Mouse (Mus musculus): ENCODE data around the gene Pparg.

Pparg gene

DNA sequence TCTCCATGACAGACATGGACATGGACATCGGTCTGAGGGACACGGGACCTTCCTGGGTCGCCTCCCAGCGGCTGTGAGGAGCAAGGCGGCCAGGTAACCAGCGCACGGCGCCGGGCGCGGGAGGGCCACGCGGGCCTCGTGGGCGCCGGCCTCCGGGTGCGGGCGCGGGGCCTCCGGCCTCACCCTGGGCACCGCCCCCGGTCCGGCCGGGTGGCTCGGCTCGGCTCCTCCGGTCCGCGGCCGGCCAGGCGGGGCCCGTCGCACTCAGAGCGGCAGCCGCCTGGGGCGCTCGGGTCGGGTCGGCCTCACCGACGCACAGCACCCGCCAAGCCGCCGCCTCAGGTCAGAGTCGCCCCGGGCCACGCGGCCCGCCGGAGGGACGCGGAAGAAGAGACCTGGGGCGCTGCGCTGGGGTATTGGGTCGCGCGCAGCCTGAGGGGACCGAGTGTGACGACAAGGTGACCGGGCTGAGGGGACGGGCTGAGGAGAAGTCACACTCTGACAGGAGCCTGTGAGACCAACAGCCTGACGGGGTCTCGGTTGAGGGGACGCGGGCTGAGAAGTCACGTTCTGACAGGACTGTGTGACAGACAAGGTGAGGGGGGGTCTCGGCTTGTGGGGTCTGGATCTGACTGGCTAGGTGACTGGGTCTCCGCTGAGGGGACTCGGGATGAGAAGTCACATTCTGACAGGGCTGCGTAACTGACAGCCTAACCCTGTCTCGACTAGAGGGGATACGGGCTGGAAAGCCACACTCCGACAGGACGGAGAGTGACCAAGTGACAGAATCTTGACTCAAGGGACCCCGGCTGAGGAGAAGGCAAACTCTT lies at the start of gene Pparg:
Gene Pparg (plus strand): TSS at position 176 of the 830 bp plus-strand sequence.
- peak; percentile 74 for DNase-seq (ENCODE audit: low spot score)

DNA sequence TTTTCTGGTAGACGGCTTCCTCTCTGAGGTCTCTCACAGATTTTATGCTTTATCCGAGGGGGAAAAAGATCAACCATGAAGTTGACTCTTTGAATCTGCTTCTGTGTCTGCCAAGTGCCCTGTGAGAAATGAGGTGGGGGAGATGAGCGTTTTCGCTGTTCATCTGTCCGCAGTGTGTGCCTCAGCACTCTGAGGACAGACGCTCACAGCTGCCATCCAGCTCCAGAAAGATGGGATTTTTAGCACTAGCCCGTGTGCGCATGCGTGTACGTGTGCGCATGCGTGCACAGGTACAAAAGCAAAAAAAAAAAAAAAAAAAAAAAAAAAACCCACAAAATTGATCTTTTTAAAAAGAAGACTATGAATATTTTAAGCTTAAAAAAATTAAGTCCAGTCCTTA lies 48.0 kb upstream of the Pparg start:
- DNase-seq (ENCODE audit: low spot score) = no peak

DNA sequence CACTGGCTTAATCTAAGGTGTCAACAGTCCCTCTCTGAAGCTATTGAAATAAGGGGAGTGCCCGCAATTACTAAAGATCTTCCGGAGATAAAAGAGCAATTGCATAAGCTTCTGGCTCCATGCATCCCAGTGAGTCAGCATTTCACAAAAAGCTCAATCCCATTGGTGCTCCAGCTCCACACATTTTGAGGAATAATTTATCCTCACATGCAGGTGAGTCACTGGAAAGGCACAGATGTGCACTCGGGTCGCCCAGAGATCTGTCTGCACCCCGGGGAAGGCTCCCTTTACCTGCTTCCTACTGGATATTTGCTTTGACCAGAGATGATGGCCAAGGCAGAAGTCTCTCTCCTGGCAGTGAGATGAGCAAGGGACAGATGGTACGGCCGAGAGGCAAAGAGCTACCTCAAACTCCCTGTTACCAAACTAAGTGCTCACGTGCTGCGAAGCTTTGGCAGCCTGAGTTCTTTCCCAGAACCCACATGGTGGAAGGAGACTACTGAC lies 47.5 kb upstream of the Pparg start:
- no peak for DNase-seq (ENCODE audit: low spot score)

DNA sequence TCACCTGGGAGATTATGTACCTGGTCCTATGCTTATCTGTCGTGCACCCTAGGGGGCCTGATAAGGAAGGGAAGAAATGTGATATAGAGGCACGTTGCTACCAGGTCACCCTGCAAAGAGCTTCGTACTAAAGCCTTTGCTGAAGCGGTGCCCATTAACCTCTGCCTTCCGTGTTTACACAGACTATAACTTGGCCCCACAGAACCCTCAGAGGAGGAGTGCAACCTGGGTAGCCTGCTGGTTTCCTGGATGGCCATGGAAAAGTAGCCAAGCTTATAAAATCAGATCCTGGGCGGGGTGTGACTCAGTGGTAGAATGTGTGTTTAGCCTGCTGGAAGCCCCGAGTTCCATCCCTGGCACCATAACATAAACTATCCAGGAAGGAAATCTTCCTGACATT lies 46.8 kb upstream of the Pparg start:
- no peak for DNase-seq (ENCODE audit: low spot score)

DNA sequence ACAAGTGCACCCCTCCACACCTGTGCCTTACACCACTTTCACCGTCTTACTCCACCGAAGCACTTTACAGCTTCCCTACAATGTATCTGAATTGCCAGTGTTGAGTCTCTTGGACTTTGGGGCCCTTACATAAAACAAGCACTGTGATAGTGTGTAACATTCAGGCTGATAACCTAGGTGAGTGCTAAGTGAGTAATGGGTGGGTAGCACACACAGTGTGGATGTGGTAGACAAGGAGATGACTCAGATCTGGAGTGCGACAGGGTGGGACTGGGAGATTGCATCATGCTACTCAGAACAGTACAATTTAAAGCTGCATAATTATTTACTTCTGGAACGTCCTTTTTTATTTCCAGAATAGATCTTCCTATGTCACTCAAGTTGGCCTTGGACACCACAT lies 45.0 kb upstream of the Pparg start:
- no peak for DNase-seq (ENCODE audit: low spot score)

DNA sequence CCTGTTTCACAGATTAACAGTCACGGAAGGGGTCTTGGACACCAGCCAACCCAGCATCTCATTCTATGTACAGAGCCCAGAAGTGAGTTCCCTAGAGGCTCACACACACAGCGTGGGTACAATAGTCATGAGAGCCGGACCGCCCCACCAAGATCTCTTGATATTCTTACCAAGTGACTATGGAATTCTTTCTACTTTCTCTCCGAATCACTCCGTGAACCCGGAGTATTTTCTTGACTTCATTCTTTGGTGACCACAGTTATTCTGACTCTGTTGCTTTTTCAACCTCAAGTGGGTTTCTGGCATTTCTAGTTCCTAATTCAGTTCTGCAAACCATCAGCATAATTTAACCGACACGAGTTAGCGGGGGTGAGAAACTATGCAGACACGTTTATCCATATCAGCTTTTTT lies 43.9 kb upstream of the Pparg start:
- DNase-seq (ENCODE audit: low spot score) = no peak

DNA sequence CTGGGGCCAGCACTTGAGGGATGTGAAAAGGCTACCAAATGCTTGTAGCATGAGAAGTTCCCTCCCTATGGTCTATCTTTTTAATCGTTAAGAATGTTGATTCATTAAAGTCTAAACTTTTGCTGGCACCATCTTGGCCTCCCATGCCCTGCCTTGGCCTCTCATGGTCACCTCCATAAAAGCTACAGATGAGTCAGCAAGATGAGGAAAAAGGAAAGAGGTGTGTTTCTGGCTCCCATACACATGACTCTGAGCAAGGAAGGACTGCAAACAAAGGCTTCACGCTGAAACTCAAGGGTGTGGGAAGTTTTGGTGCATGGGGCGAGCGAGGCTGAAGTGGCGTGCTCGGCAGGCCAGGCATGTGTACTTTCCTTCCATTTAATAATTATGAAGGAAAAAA lies 41.9 kb upstream of the Pparg start:
- no peak for DNase-seq (ENCODE audit: low spot score)

DNA sequence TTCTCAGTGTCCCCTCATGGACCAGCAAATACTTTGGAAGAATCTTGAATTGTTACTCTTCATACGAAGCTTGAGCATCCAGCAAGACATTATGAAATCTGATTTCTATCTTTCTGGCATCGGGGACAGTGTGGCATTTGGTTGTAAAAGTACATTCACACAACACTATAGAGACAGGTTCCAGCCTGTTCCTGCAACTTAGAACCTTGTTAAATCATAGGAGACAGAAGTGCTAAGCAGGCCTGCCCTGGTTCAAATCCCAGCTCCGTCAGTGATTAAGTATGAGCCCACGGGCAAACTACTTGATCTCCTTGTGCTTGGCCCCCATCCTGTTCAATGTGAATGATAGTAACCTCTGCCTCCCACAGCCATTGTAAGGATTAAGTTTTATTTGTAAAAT lies 41.1 kb upstream of the Pparg start:
- no peak for DNase-seq (ENCODE audit: low spot score)

DNA sequence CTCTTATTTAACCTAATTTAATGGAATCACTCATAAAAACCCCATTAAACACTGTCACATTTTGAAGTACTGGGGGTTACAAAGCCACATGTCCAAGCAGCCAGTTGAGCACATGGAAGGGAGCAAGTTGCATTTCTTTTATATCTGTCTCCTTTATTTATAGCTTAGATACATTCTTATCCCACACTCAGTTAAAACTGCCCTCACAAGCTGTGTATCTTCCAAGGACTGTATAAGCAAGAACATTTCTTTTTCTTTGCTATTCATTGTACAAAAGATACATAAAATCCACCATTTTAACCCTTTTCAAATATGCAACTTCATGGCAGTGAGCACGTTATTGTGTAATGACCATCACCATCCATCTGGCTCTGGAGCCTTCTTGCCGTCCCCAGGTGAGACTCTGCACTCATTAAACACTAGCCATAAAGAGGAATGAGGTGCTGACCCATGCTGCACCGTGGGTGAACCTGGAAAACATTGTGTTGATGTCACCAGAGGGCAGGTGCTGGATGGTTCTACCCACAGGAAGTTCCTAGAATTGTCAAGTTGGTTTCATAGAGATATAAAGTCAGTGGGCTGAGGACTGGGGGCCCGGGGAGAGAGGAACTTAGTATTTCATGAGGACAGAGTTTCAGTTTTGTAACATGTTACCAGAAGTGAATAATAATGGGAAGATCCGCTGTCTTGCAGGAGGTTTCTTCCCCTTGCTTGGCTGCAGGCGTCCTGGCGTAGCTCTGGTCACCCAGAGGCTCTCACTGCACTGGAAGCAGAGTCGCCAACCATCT lies 39.6 kb upstream of the Pparg start:
- no peak for DNase-seq (ENCODE audit: low spot score)

DNA sequence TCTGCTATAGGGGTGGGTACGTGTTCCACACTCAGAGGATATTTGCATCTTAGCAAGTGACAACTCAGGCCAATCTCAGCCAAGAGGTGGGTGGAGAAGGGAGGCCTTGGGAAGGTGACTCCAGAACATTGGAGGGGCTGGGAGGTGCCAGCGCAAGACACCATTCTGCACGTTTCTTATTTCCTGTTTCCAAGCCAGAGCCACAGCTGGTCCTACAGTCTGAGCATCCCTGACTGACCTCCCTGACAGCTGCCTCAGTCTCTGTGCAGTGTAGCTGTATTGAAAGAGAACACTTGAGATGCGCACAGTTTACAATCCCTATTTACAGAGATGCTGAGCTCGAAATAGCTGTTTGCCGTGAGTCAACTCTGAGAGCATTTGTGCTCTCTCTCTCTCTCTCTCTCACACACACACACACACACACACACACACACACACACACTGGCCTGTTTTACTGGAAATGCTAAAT lies 38.8 kb upstream of the Pparg start:
- no peak for DNase-seq (ENCODE audit: low spot score)

DNA sequence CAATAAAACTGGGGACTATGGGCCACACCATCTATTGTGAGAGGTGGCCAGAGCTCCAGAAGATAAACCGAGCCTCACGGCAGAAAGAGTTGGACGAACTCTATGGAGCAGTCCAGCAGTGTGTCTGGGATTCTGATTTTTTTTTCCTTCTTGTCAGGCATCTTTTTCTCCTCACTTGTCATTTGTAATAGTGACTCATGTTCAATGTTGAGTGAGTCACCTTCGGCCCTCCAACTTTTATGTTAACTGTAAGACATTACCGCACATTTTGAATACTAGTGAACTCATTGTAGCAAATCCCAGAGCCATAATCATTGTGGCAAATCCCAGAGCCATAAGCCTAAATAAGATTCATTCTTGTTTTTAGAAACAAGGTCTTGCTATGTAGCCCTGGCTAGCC lies 37.8 kb upstream of the Pparg start:
- DNase-seq (ENCODE audit: low spot score) = no peak

DNA sequence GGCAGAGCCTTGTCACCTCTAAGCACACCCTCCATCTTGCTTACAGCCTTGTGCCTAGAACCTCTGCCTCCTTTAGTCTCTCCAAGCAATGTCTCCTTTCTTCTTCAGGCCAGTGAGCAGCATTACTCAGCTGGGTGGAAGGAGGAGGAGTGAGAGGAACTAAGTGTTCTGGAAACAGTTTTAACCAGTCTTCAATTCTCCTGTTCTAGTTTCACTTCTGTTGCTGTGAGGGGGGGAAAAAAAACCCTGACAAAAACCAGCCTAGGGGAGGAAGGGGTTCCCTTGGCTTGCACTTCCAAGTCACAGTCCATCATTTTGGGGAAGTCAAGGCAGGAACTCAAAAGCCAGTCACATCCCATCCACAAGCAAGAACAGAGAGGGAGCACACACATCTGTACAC lies 29.8 kb upstream of the Pparg start:
- DNase-seq (ENCODE audit: low spot score) = no peak

DNA sequence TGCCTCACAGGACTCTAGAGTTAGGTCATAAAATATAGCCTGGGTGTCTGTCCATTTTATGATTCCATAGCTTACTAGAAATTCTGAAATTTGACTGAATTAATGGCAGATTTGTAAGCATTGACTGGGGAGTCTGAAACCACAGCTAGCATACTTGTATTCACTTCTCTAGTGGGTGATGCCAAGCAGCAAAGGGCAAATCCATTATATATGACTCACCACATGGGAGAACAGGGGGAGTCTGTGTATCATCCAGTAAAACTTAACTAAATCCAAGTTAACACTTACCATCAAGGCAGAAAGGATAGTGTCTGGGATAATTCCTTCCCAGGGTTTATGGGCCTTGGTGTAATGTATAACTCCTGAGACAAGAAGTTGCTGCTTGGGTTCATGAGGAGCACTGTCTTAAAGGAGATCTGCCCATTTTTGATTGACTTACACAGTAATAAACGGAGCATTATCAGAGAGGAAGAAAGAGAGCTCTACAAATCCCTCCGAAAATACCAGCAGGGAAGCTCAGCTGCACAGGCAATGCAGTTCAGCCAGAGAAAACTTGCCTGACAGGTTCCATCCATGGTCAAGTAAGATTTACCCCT lies 27.6 kb upstream of the Pparg start:
- no peak for DNase-seq (ENCODE audit: low spot score)

DNA sequence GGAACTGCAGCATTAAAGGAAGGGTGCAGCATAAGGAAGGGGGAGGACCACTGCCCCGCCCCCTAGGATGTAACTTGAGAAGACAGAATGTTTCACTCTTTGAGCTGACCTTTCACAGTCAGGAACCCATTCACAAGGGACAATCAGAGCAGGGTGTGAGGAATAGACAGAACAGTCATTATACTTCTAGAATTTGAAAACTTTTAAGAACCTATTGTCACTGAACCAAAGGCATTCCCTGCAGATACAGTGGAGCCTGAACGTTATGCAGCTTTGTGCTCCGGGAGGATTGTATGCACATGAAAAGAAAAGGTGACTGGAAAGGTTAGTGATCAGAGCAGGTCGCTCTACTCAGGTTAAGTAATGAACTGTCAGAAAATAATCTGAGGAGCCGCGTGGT lies 25.2 kb upstream of the Pparg start:
- DNase-seq (ENCODE audit: low spot score) = no peak

DNA sequence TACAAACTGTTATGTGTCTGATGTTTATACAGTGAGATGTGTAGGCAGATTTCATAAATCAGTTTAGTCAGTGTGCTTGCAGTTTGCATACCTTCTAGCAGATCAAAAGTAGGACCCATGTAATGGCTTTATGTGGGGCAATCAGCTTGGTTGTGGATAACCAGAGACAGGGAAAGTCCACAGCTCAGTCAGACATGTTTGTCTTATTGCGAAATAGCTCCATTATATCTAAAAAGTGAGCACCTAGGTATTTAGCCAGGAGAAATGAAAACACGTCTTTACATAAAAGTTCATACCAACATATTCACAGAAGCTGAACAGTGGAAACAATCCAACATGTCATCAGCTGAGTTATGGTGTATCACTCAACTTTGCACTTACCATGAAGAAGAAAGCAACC lies 20.7 kb upstream of the Pparg start:
- no peak for DNase-seq (ENCODE audit: low spot score)

DNA sequence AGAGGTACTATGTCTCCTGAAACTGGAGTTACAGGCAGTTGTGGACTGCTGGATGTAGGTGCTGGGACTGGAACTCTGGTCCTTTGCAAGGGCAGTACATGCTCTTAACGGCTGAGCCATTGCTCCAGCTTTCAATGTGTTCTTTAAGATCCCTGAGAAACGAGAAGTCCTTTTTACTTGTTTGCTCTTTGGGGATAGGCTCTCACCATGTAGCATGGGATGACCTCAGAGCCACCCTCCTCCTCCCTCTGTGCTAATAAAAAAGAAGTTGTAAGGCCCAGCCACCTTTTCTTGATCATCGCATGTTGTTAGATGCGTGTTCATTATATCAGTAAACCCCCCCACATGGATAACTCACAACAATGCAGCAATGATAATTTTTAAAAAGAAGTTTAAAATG lies 17.7 kb upstream of the Pparg start:
- no peak for DNase-seq (ENCODE audit: low spot score)

DNA sequence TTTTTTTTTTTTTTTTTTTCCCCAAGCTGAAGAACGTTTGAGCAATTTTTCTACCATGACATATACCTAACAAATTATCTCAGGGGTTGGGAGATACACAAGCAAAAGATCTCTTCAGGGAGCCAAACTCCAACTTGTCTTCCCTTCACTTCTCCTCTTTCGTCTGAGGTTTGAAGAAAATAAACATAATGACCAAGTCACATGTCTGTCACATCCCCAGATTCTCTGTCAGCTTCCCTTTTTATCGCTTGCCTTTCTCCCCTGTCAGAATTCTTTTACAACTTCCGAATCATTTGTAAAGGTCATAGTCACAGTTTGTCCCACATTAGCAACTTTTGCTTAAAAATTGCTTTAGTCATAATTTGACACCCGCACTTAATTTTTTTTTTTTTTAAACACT lies 17.2 kb upstream of the Pparg start:
- DNase-seq (ENCODE audit: low spot score) = no peak

DNA sequence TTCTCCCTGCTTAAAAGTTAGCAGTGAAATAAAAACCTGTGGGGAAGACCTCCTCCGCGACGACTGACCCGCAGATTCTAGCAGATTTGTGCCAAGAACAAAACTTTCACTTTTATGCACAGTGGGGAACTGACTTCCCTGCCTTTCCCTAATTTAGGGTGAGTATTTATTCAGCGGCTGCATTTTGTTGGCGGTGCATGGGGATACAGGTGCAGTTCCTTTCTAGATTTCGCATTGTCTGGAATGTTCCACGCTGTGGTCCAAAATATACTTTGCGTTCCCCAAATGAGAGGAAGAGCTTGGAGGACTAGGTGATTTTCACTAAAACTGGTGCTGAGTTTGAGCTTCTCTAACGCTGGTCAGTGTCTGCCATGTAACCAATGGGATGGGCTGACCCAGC lies 16.6 kb upstream of the Pparg start:
- DNase-seq (ENCODE audit: low spot score) = no peak

DNA sequence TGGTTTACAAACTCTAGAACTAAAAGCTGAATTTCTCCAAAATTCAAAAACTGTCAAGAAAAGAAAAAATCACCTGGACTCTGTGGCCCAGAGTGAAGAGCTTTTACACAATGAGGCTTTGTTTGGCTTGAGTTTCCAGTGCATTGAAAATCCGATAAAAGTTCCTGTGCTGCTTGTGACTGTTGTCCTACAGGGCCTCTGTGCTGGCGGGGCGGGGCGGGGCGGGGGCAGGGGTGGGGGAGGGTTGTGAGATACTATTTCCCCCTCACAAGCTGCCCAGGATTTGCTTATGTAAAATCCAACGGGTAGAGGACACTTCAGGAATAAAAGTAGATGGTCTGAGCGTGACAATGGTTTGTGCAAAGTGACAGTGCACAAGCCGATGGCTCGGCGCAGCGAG lies 16.2 kb upstream of the Pparg start:
- no peak for DNase-seq (ENCODE audit: low spot score)

DNA sequence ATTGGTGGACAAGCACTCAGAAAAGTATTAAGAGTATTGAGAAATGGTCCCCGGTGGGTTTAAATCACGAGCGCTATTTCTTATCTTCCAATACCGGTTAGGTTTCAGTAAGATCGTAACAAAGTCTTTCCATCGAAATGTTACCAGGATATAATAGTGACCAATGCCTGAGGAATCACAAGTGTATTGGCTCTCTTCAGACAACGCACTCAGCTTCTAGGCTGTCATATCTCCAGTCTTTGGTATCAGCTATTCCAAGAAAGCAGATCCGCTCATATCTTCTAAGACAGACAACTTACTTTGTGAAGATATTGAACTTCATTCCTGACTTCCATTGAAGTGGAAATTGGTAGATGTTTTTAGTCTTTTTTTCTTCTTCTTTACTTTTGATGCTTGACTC lies 15.7 kb upstream of the Pparg start:
- no peak for DNase-seq (ENCODE audit: low spot score)

DNA sequence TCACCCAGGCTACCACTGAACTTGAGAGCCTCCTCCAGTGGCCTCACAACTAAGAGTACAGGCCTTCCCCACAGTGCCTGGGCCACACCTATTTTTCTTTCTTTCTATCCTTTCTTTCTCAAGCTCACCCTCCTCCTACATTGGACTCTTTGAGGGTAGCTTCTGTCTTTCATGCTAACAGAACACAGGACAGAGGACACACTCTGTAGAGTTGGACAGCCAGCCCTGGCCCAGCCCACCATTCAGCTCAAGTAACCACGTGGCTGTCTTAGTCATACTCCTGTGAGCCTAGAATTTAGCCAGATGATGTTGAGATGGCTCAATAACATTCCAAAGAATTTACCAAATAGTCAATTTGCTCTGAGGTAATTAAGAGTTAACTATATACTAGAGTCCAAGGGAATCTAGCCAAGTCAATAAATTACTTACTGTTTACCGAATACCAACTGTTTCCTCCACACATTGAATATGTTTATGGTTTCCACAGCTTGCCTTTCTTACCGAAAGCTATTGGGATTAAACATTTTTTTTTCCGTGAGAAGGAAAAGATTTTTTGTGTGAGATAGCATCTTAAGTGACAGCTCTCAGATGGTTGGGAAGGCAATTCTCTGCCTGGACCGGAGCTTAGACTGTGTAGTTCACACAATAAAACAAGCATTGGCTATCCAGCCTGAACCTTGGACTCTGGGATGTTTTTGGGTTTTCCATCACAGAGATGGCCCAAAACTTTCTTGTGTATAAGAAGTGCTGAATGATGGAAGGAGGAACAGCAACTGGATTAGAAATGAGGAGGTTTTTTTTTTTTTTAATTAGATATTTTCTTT lies 10.9 kb upstream of the Pparg start:
- DNase-seq (ENCODE audit: low spot score) = no peak
